Mouse (Mus musculus) kidney, postnatal 4 days (tissue): ENCODE measurements around the gene Rnaseh2c.

ENCODE experiments used
- DNase-seq, 2 experiments: peaks; one replicate each; pipeline ENCODE4 v3.0.0; 2021; ENCODE audit warnings: mixed read lengths in 2 of 2

Rnaseh2c gene

GRCm38 (mm10) chr19:5636571-5637041 lies 34.9 kb downstream of the Rnaseh2c start:
- peak; percentile 35 to 51 for DNase-seq

GRCm38 (mm10) chr19:5637069-5638047 lies 35.7 kb downstream of the Rnaseh2c start, which contains the start of gene Rela:
TSS of gene Rela (plus strand) at chr19:5637483.
- peak; percentile 88 to 93 for DNase-seq

- DNase-seq, result no peak
These were observed 36.8 kb downstream of the Rnaseh2c start for GRCm38 (mm10) chr19:5638416-5639005.

- no peak for DNase-seq
These were observed 38.7 kb downstream of the Rnaseh2c start for GRCm38 (mm10) chr19:5640339-5640738.

- no peak for DNase-seq
These were observed 39.3 kb downstream of the Rnaseh2c start for GRCm38 (mm10) chr19:5641021-5641420.

- DNase-seq, result no peak
These were observed 40.0 kb downstream of the Rnaseh2c start for GRCm38 (mm10) chr19:5641641-5642040.

- peak in 1 of 2 experiments; percentile 0 for DNase-seq
These were observed 43.6 kb downstream of the Rnaseh2c start for GRCm38 (mm10) chr19:5645280-5645679.

GRCm38 (mm10) chr19:5646731-5647330 lies 45.2 kb downstream of the Rnaseh2c start:
- peak; percentile 1 to 3 for DNase-seq

GRCm38 (mm10) chr19:5647791-5648190 lies 46.1 kb downstream of the Rnaseh2c start:
- peak; percentile 1 to 2 for DNase-seq

- DNase-seq, result peak; percentile 83 to 89
These were observed 47.0 kb downstream of the Rnaseh2c start for GRCm38 (mm10) chr19:5648401-5649297.

- DNase-seq, result peak; percentile 46 to 58
These were observed 47.6 kb downstream of the Rnaseh2c start for GRCm38 (mm10) chr19:5649298-5649741.

GRCm38 (mm10) chr19:5651502-5652274 lies 50.0 kb downstream of the Rnaseh2c start:
- no peak for DNase-seq

GRCm38 (mm10) chr19:5652570-5652969 lies 50.9 kb downstream of the Rnaseh2c start:
- no peak for DNase-seq

GRCm38 (mm10) chr19:5653969-5654719 lies 52.5 kb downstream of the Rnaseh2c start:
- DNase-seq, result peak; percentile 40 to 62

- no peak for DNase-seq
These were observed 53.1 kb downstream of the Rnaseh2c start for GRCm38 (mm10) chr19:5654720-5655298.
